Mouse (Mus musculus) liver, postnatal 0 days (tissue): ENCODE data around the gene Arf1.
"Not testable (repeated sequence)": the region's sequence is repeated elsewhere in the genome, so short reads cannot be mapped to it uniquely, and the experiment has no call there.

Experiments
- CTCF ChIP-seq: sonication (generic); IDR thresholded peaks from 2 replicates; pipeline ENCODE4 v1.5.1; 2016; ENCODE audit warnings: antibody characterized with exemption, low read depth
- EP300 ChIP-seq: IDR thresholded peaks from 2 replicates; pipeline ENCODE4 v1.6.1; 2016; ENCODE audit warnings: antibody characterized with exemption, low read depth, mild to moderate bottlenecking

DNA sequence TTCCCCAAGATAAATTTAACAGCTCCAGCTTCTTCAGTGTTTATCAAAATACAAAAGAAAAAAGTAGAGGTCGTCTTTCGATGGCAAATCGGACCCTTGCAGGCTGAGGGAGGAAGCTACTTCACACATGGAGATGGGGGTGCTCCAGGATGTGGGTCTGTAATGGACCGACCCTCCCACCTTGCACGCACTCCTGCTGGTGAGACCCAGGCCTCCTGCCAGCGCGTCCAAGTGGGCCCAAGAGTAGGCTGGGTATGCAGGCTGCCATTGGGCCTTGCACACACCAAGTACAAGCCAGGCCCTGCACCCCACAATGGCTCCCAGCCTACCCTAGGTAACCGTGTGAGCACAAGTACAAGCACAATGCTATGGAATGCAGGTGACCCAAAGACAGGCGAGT, 16.5 kb downstream of the Arf1 start:
- not testable (repeated sequence) for TF ChIP-seq CTCF, EP300
